Mouse (Mus musculus): ENCODE results near the gene Arhgap8.

GRCm38 (mm10) chr15:84691513-84691912 is 28.3 kb upstream of the Arhgap8 start:
- TF ChIP-seq EP300 (IDR thresholded peaks at IDR 0.05; ENCODE audit: low read depth) (no peak), CTCF (IDR thresholded peaks at IDR 0.05; ENCODE audit: low read depth) (no peak)
